Mouse (Mus musculus): ENCODE results near the gene Prc1.

GRCm38 (mm10) chr7:80246859-80247258, 47.4 kb upstream of the Prc1 start:
- TF ChIP-seq EP300 (IDR thresholded peaks at IDR 0.05; ENCODE audit: insufficient read depth, low read depth, low read length): no peak
- no peak for TF ChIP-seq CTCF (IDR thresholded peaks at IDR 0.05)
- TF ChIP-seq POLR2A (IDR thresholded peaks at IDR 0.05; ENCODE audit: insufficient read depth, low read depth, low read length): no peak
